ENCODE assay signal across 11 mouse cellular contexts in genomic region chr7:16880615-16881014, GRCm38 (mm10). TPM values are rescaled to one million over a fixed set of nuclear protein-coding genes. Genes with fewer than 3 reads are reported as not detected.
DNase-seq lines count a peak whose midpoint lies in the region; ATAC-seq and TF ChIP-seq lines count a peak whose summit lies in the region.
"Had no signal": no experiment of that assay in that cellular context is flagged by ENCODE, and none has a peak within 500 bp of the region (broad histone marks: within the 10 kb centered on the region; RNA-seq: fewer than 3 reads in every experiment).

No protein-coding gene starts in this region.

- H3K36me3 ChIP-seq in heart, embryonic 16.5 days (ENCODE audit: control insufficient read depth, insufficient read depth), result peaks cover 24% of the 10 kb centered on the region
- H3K36me3 ChIP-seq in testis, adult 2 months (ENCODE audit: control insufficient read depth, insufficient read depth, low read length), result no peaks in the 10 kb centered on the region
- H3K36me3 ChIP-seq in intestine, embryonic 15.5 days, result peaks cover 12% of the 10 kb centered on the region
- peaks cover 9% of the 10 kb centered on the region for H3K36me3 ChIP-seq in stomach, postnatal 0 days (ENCODE audit: control insufficient read depth, insufficient read depth, low read length)

- peaks cover 34% of the 10 kb centered on the region for H3K4me1 ChIP-seq in heart, embryonic 16.5 days (ENCODE audit: control insufficient read depth, insufficient read depth, low read length)
- H3K4me1 ChIP-seq in testis, adult 2 months (ENCODE audit: control insufficient read depth, insufficient read depth, low read length), result peaks cover 18% of the 10 kb centered on the region
- H3K4me1 ChIP-seq in intestine, embryonic 15.5 days (replicated peaks), result peaks cover 21% of the 10 kb centered on the region
- H3K4me1 ChIP-seq in stomach, postnatal 0 days (replicated peaks; ENCODE audit: control insufficient read depth, insufficient read depth), result peaks cover 3% of the 10 kb centered on the region; the same call in 1 of the 2 replicates

- WGBS in heart, embryonic 16.5 days, result 30% methylated on average over 5 of the region's 5 CpGs
- WGBS in intestine, embryonic 15.5 days, result 27% methylated on average over 5 of the region's 5 CpGs
- WGBS in stomach, postnatal 0 days, result 20% methylated on average over 5 of the region's 5 CpGs

- peak overlapping the region; percentile 74 for H3K9ac ChIP-seq in heart, embryonic 16.5 days (ENCODE audit: low read length)
- no peak overlapping the region for H3K9ac ChIP-seq in intestine, embryonic 15.5 days
- H3K9ac ChIP-seq in stomach, postnatal 0 days (ENCODE audit: low read length), result no peak overlapping the region

- ATAC-seq in heart, embryonic 16.5 days (replicated peaks; ENCODE audit: extremely low read depth, insufficient read depth, low FRiP score), result no peak
- ATAC-seq in intestine, embryonic 15.5 days, result no peak
- no peak for ATAC-seq in stomach, postnatal 0 days (ENCODE audit: low FRiP score, low TSS enrichment)

- no peak for TF ChIP-seq POLR2A in testis, adult 2 months (IDR thresholded peaks at IDR 0.05; ENCODE audit: control insufficient read depth, low read depth, low read length)

- DNase-seq in heart, postnatal 4 days, result no peak
- DNase-seq in testis, postnatal 14 days (ENCODE audit: low spot score), result no peak
- no peak for DNase-seq in stomach, postnatal 0 days (ENCODE audit: low spot score)
- no peak for DNase-seq in left cerebral cortex, postnatal 4 days
- no peak for DNase-seq in thymus, postnatal 36 days
- DNase-seq: cerebellum, postnatal 14 days; kidney, adult 8-10 months; right cerebral cortex, postnatal 4 days had no signal

- peak overlapping the region; percentile 97 for H3K27ac ChIP-seq in heart, embryonic 16.5 days (ENCODE audit: low read length)
- H3K27ac ChIP-seq in testis, adult 2 months (ENCODE audit: control insufficient read depth, insufficient read depth, low read depth, low read length), result peak overlapping the region; percentile 62
- peak overlapping the region; percentile 37; the same call in 1 of the 2 replicates for H3K27ac ChIP-seq in intestine, embryonic 15.5 days
- peak overlapping the region; percentile 56 for H3K27ac ChIP-seq in stomach, postnatal 0 days (replicated peaks)

- H3K4me3 ChIP-seq in heart, embryonic 16.5 days (ENCODE audit: low read length), result peak overlapping the region; percentile 6; the same call in 1 of the 2 replicates
- no peak overlapping the region for H3K4me3 ChIP-seq in testis, adult 2 months (ENCODE audit: control insufficient read depth, low read depth, low read length)
- no peak overlapping the region for H3K4me3 ChIP-seq in intestine, embryonic 15.5 days (replicated peaks)
- H3K4me3 ChIP-seq in stomach, postnatal 0 days (ENCODE audit: low read depth, low read length), result no peak overlapping the region

- no peak for TF ChIP-seq CTCF in testis, adult 2 months (IDR thresholded peaks at IDR 0.05; ENCODE audit: control insufficient read depth, insufficient read depth, insufficient replicate concordance, low read depth, low read length)
- TF ChIP-seq CTCF in stomach, postnatal 0 days (IDR thresholded peaks at IDR 0.05; ENCODE audit: low read depth), result no peak

- peaks cover 9% of the 10 kb centered on the region for H3K9me3 ChIP-seq in heart, embryonic 16.5 days (replicated peaks; ENCODE audit: control insufficient read depth, low read length)
- H3K9me3 ChIP-seq in intestine, embryonic 15.5 days, result peaks cover 6% of the 10 kb centered on the region; the same call in 1 of the 2 replicates
- peaks cover 2% of the 10 kb centered on the region for H3K9me3 ChIP-seq in stomach, postnatal 0 days (ENCODE audit: control insufficient read depth, low read length)

- no peak for TF ChIP-seq EP300 in stomach, postnatal 0 days (optimal IDR thresholded peaks at IDR 0.05)

- peaks cover 6% of the 10 kb centered on the region for H3K27me3 ChIP-seq in heart, embryonic 16.5 days (ENCODE audit: control insufficient read depth, insufficient read depth, low read length)
- H3K27me3 ChIP-seq in testis, adult 2 months (ENCODE audit: control insufficient read depth, insufficient read depth, low read length), result no peaks in the 10 kb centered on the region
- H3K27me3 ChIP-seq in intestine, embryonic 15.5 days (replicated peaks), result peaks cover 7% of the 10 kb centered on the region; the same call in 1 of the 2 replicates
- no peaks in the 10 kb centered on the region for H3K27me3 ChIP-seq in stomach, postnatal 0 days (ENCODE audit: control insufficient read depth, insufficient read depth, low read length)

- H3K4me2 ChIP-seq in heart, embryonic 16.5 days (ENCODE audit: low read depth, low read length), result peak overlapping the region; percentile 50
- no peak overlapping the region for H3K4me2 ChIP-seq in intestine, embryonic 15.5 days (replicated peaks)
- no peak overlapping the region for H3K4me2 ChIP-seq in stomach, postnatal 0 days (replicated peaks; ENCODE audit: low read depth)

- intact Hi-C loops in left cerebral cortex, postnatal 4 days (cut with DNase I), result no loop called here

RNA-seq across cellular contexts. Expression of gene Dact3, which starts 5.5 kb away (rescaled TPM):
- polyA plus RNA-seq in heart, embryonic 16.5 days (2015; fragmentation: Nextera tagmentation; extraction: Ambion mirVana), result 2.8 and 3.1 TPM in 2 replicates
- total RNA-seq in heart, postnatal 4 days (2021), result 10 to 100 TPM; 45.2 to 48.6 TPM
- polyA plus RNA-seq in testis, adult 2 months (2012; rRNA removed), result 30.7 and 31.2 TPM in 2 replicates
- polyA plus RNA-seq in intestine, embryonic 15.5 days (2015; fragmentation: Nextera tagmentation; extraction: Ambion mirVana), result 3.1 and 3.2 TPM in 2 replicates
- 3.5 and 5.1 TPM in 2 replicates for polyA plus RNA-seq in stomach, postnatal 0 days (2015; fragmentation: Nextera tagmentation; extraction: Ambion mirVana)
- 10 to 100 TPM; 57.6 to 61.8 TPM for total RNA-seq in left cerebral cortex, postnatal 4 days (2021)

RNA-seq across cellular contexts. Expression of gene Gng8, which starts 11.0 kb away (rescaled TPM):
- 2.9 and 3.7 TPM in 2 replicates for polyA plus RNA-seq in heart, embryonic 16.5 days (2015; fragmentation: Nextera tagmentation; extraction: Ambion mirVana)
- total RNA-seq in heart, postnatal 4 days (2021), result 1 to 10 TPM; 1.4 to 1.8 TPM
- 9.5 and 10.3 TPM in 2 replicates for polyA plus RNA-seq in testis, adult 2 months (2012; rRNA removed)
- 7.4 and 8.3 TPM in 2 replicates for polyA plus RNA-seq in intestine, embryonic 15.5 days (2015; fragmentation: Nextera tagmentation; extraction: Ambion mirVana)
- polyA plus RNA-seq in stomach, postnatal 0 days (2015; fragmentation: Nextera tagmentation; extraction: Ambion mirVana), result 7.3 and 7.4 TPM in 2 replicates
- 1 to 10 TPM; 1.2 to 1.7 TPM for total RNA-seq in left cerebral cortex, postnatal 4 days (2021)

RNA-seq across cellular contexts. Expression of gene Ptgir, which starts 25.7 kb away (rescaled TPM):
- 1.4 and 1.5 TPM in 2 replicates for polyA plus RNA-seq in heart, embryonic 16.5 days (2015; fragmentation: Nextera tagmentation; extraction: Ambion mirVana)
- total RNA-seq in heart, postnatal 4 days (2021), result 1 to 10 TPM; 1.9 to 2.7 TPM
- 0.20 and 0.26 TPM in 2 replicates for polyA plus RNA-seq in testis, adult 2 months (2012; rRNA removed)
- polyA plus RNA-seq in intestine, embryonic 15.5 days (2015; fragmentation: Nextera tagmentation; extraction: Ambion mirVana), result 2.8 and 3.0 TPM in 2 replicates
- 1.5 and 1.6 TPM in 2 replicates for polyA plus RNA-seq in stomach, postnatal 0 days (2015; fragmentation: Nextera tagmentation; extraction: Ambion mirVana)
- not detected for total RNA-seq in left cerebral cortex, postnatal 4 days (2021)

RNA-seq across cellular contexts. Expression of gene Prkd2, which starts 37.9 kb away (rescaled TPM):
- 13.0 and 15.4 TPM in 2 replicates for polyA plus RNA-seq in heart, embryonic 16.5 days (2015; fragmentation: Nextera tagmentation; extraction: Ambion mirVana)
- 10 to 100 TPM; 23.0 to 23.4 TPM for total RNA-seq in heart, postnatal 4 days (2021)
- polyA plus RNA-seq in testis, adult 2 months (2012; rRNA removed), result 2.8 and 4.5 TPM in 2 replicates
- 9.7 and 12.5 TPM in 2 replicates for polyA plus RNA-seq in intestine, embryonic 15.5 days (2015; fragmentation: Nextera tagmentation; extraction: Ambion mirVana)
- polyA plus RNA-seq in stomach, postnatal 0 days (2015; fragmentation: Nextera tagmentation; extraction: Ambion mirVana), result 7.5 and 8.8 TPM in 2 replicates
- 1 to 10 TPM; 9.1 to 9.5 TPM for total RNA-seq in left cerebral cortex, postnatal 4 days (2021)

RNA-seq across cellular contexts. Expression of gene Calm3, which starts 43.3 kb away (rescaled TPM):
- polyA plus RNA-seq in heart, embryonic 16.5 days (2015; fragmentation: Nextera tagmentation; extraction: Ambion mirVana), result 112 and 128 TPM in 2 replicates
- 100 to 1,000 TPM; 309 to 310 TPM for total RNA-seq in heart, postnatal 4 days (2021)
- polyA plus RNA-seq in testis, adult 2 months (2012; rRNA removed), result 433 and 509 TPM in 2 replicates
- polyA plus RNA-seq in intestine, embryonic 15.5 days (2015; fragmentation: Nextera tagmentation; extraction: Ambion mirVana), result 137 and 140 TPM in 2 replicates
- 49.1 and 58.7 TPM in 2 replicates for polyA plus RNA-seq in stomach, postnatal 0 days (2015; fragmentation: Nextera tagmentation; extraction: Ambion mirVana)
- 1,000 to 10,000 TPM; 1,235 to 1,345 TPM for total RNA-seq in left cerebral cortex, postnatal 4 days (2021)

Comparison
In these comparisons a context has a peak if more than half of its experiments do, and no peak if none do; other contexts are left out.
1. H3K27ac ChIP-seq: peak in every context shown above with its lines; median percentile 97 in heart, embryonic 16.5 days; 62 in testis, adult 2 months; 56 in stomach, postnatal 0 days; 37 in intestine, embryonic 15.5 days.